Mouse (Mus musculus) cerebellum, adult 2 months (tissue): ENCODE data around the gene Ovca2. TPM values are rescaled to one million over a fixed set of nuclear protein-coding genes. Genes with fewer than 3 reads are reported as not detected.
"Not testable (repeated sequence)": the region's sequence is repeated elsewhere in the genome, so short reads cannot be mapped to it uniquely, and the experiment has no call there.

Source experiments
- DNase-seq, 2 experiments: peaks; one replicate each; pipeline ENCODE4 v3.0.0; 2021
- H3K27ac ChIP-seq: fragments of 200-500 bp; 2 replicates; pipeline ENCODE4 v1.5.1; 2012; ENCODE audit warnings: low read length, control low read depth, inconsistent platforms; ENCODE audit not compliant: insufficient read depth
- H3K27me3 ChIP-seq: fragments of 200-500 bp; 2 replicates; pipeline ENCODE4 v1.6.1; 2012; ENCODE audit warnings: inconsistent platforms, mild to moderate bottlenecking, low read length, moderate library complexity; ENCODE audit not compliant: control insufficient read depth, insufficient read depth
- H3K4me1 ChIP-seq: fragments of 200-500 bp; 2 replicates; pipeline ENCODE4 v1.6.1; 2011; ENCODE audit warnings: low read length; ENCODE audit not compliant: control insufficient read depth, insufficient read depth
- H3K4me3 ChIP-seq: fragments of 200-500 bp; replicated peaks from 2 replicates; pipeline ENCODE3; 2011; ENCODE audit warnings: mild to moderate bottlenecking, low read depth, low read length, control low read depth; ENCODE audit not compliant: insufficient read depth
- CTCF ChIP-seq: fragments of 200-500 bp; IDR thresholded peaks from 2 replicates; pipeline ENCODE4 v1.5.1; 2011; ENCODE audit warnings: low read depth, mild to moderate bottlenecking, control low read depth, low read length, moderate library complexity, borderline replicate concordance; ENCODE audit not compliant: insufficient read depth
- POLR2A ChIP-seq: fragments of 200-500 bp; IDR thresholded peaks from 2 replicates; pipeline ENCODE4 v1.6.1; 2011; ENCODE audit warnings: low read length, control low read depth, borderline replicate concordance; ENCODE audit not compliant: insufficient read depth
- WGBS: fragments of 180-500 bp; shearing (Covaris S2); methylation state at CpG from one replicate; pipeline ENCODE4 v1.1.7; 2018; 5-methylcytosine and 5-hydroxymethylcytosine counted together
- polyA plus RNA-seq: library from polyadenylated mRNA; depleted of rRNA; stranded (reverse); fragments of >200 nt; gene quantifications from 2 replicates; pipeline ENCODE4 v1.2.3, GENCODE M21; 2012

Ovca2 gene
- polyA plus RNA-seq, 1 experiment: 15.3 TPM

DNA sequence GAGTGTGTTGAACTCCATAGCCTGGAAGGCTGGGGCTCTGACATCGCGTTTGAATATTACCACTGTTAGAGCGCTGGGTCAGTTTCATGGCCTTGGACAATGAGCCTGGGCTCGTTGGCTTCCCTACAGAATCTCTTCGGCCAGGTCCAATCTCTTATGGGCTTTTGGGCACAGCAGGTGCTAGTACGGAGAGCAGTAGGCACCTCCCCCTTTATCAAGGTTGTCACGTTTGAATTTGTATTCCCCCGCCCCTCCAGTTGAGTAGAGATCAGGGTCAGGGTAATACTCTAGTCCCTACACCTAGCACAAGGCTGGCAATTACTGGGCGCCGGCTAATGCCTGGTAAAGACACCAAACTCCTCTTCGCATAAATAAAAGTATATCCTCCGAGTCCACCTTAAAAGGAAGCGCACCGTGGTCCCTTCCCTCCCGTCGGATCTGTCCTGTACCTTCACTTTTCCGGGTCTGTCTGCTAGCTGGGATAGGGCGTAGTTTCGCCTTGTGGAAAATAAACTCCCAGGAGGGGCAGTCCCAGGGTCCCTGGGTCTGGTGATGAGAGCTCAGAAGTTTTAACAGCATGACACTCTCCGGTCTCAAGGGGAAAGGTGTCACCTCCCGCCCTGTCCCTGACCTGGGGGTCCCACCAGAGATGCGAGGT, 11.2 kb upstream of the Ovca2 start:
- Histone ChIP-seq H3K27ac (no peak overlapping the region), H3K4me1 (0 out of 2 replicates have a peak, but pooled peaks cover 2% of the 10 kb centered on the region), H3K4me3 (peak overlapping the region; percentile 68), H3K27me3 (no peaks in the 10 kb centered on the region)
- no peak for DNase-seq
- TF ChIP-seq POLR2A: no peak
- no peak for TF ChIP-seq CTCF
- under 1% methylated on average over 22 of the region's 22 CpGs for WGBS

DNA sequence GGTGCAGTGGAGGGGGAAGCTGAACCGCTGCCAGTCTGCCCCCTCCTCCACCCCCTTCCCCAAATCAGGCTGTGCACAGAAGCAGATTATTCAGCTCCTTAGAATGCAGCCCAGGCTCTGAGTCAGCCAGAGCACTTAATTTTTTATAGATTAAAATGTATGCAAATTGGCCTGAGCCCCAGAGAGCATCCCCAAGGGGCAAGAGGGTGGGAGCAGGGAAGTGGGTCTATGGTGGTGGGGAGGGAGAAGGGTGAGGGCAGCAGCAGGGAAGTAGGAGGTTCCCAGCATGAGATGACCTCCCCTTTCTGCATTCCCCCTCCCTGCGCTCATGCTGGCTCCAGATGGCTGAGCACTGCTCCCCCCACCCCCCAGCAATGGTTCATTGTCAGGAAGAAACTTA, 6.4 kb upstream of the Ovca2 start:
- WGBS: 35% methylated on average over 2 of the region's 2 CpGs
- H3K27ac ChIP-seq: no peak overlapping the region
- no peak for TF ChIP-seq CTCF
- TF ChIP-seq POLR2A: no peak
- DNase-seq: no peak
- H3K27me3 ChIP-seq: no peaks in the 10 kb centered on the region
- H3K4me3 ChIP-seq: no peak overlapping the region
- H3K4me1 ChIP-seq: 0 out of 2 replicates have a peak, but pooled peaks cover 2% of the 10 kb centered on the region

- no peak overlapping the region for H3K4me3 ChIP-seq
- H3K27ac ChIP-seq: no peak overlapping the region
- TF ChIP-seq POLR2A (no peak), CTCF (no peak)
- H3K27me3 ChIP-seq: no peaks in the 10 kb centered on the region
- DNase-seq: no peak
- peaks cover 2% of the 10 kb centered on the region; the same call in 1 of the 2 replicates for H3K4me1 ChIP-seq
- 82% methylated on average over 5 of the region's 5 CpGs for WGBS
These were observed 5.9 kb upstream of the Ovca2 start for GRCm38 (mm10) chr11:75184573-75184972.

DNA sequence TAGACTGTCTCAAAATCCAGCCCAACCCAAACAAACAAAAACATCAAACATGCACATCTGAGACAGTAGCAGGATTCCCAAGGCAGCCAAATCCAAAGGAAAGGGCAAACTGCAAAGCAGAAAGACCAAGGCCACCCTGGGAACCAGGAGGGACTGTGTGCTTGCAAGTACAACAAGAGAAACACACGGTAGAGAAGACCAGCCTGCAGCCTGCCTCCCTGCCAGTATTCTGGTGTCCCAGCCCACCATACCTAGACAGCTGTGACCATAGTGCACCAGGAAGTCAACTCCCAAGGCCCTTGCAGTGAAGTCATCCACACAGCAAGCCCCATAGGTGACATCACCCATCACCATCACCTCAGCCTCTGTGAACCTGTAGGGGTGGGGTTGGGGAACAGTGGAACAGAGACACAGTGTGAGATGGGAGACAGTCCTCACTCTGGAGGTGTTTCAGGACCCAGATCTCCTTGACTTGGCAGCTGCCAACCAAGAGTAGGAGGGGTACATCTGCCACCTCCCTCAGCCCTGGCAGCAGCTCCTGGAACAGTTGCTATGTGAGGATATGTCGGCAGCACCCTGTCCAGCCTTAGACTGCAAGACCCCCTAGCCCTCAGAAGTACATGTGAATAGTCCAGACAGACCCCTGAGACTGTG, 5.4 kb upstream of the Ovca2 start:
- no peak overlapping the region for H3K4me3 ChIP-seq
- peaks cover 2% of the 10 kb centered on the region; the same call in 1 of the 2 replicates for H3K4me1 ChIP-seq
- no peak overlapping the region for H3K27ac ChIP-seq
- 33% methylated on average over 2 of the region's 2 CpGs for WGBS
- DNase-seq: no peak
- no peaks in the 10 kb centered on the region for H3K27me3 ChIP-seq
- TF ChIP-seq POLR2A: no peak
- TF ChIP-seq CTCF: no peak

- no peaks in the 10 kb centered on the region for H3K27me3 ChIP-seq
- no peak overlapping the region for H3K27ac ChIP-seq
- 35% methylated on average over 12 of the region's 12 CpGs for WGBS
- H3K4me1 ChIP-seq: peaks cover 5% of the 10 kb centered on the region; the same call in 1 of the 2 replicates
- H3K4me3 ChIP-seq: peak overlapping the region; percentile 62
- DNase-seq: peak in 1 of 2 experiments; percentile 34
- TF ChIP-seq CTCF: no peak
- TF ChIP-seq POLR2A: no peak
These were observed 624 bp downstream of the Ovca2 start for GRCm38 (mm10) chr11:75178011-75178410.

GRCm38 (mm10) chr11:75174574-75174973, 4.1 kb downstream of the Ovca2 start:
- not testable (repeated sequence) for H3K27ac ChIP-seq, H3K4me3 ChIP-seq, H3K4me1 ChIP-seq, DNase-seq, H3K27me3 ChIP-seq
- 73% methylated on average over 6 of the region's 6 CpGs for WGBS

DNA sequence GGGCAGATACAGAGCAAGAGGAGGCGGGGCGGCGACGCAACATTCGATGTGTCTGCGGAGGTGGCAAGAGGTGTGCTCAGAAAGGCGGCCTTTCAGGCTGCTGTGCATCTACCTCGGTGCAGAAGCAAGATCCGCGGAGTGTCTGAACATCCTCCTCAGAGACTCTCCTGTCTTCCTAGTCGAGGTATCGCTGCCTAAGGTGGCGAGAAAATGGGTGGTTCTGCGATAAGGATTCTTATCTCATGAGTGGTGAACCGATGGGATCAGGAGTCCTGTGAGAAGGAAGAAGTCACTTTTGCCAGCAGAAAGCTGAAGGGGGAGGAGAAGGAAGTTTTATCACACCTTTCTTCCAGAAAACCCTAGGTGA, 4.9 kb downstream of the Ovca2 start:
- no peak for DNase-seq
- no peak overlapping the region for H3K27ac ChIP-seq
- TF ChIP-seq CTCF (no peak), POLR2A (no peak)
- H3K4me1 ChIP-seq: peaks cover 8% of the 10 kb centered on the region; the same call in 1 of the 2 replicates
- H3K4me3 ChIP-seq: peak overlapping the region; percentile 75
- no peaks in the 10 kb centered on the region for H3K27me3 ChIP-seq
- 2% methylated on average over 15 of the region's 15 CpGs for WGBS
